Mouse (Mus musculus) kidney, adult 11 months (tissue): Measurements from ENCODE around the gene I0C0044D17Rik.

Experiments
- DNase-seq: peaks from one replicate; pipeline ENCODE4 v3.0.0; 2022

The I0C0044D17Rik gene

GRCm38 (mm10) chr4:98776721-98777427 is 46.8 kb downstream of the I0C0044D17Rik start:
- no peak for DNase-seq

GRCm38 (mm10) chr4:98773785-98774184 is 49.9 kb downstream of the I0C0044D17Rik start:
- DNase-seq, result no peak
